Mouse (Mus musculus) midbrain, postnatal 0 days (tissue): ENCODE measurements around the gene Higd1b. TPM values are rescaled to one million over a fixed set of nuclear protein-coding genes. Genes with fewer than 3 reads are reported as not detected.

Experiments
- ATAC-seq: fragments of 200-750 bp; cut with Nextera tagmentation; 2 replicates; pipeline ENCODE4 v1.8.0; 2017; ENCODE audit warnings: moderate number of reproducible peaks, mild to moderate bottlenecking, moderate TSS enrichment, moderate library complexity; ENCODE audit not compliant: low FRiP score
- DNase-seq: peaks from one replicate; pipeline ENCODE4 v3.0.0-alpha.2; 2015; ENCODE audit warnings: low spot score
- H3K27ac ChIP-seq: fragments of 300-500 bp; sonication (generic); 2 replicates; pipeline ENCODE4 v1.5.1; 2014; ENCODE audit warnings: low read depth, mild to moderate bottlenecking, low read length, mixed read lengths
- H3K27me3 ChIP-seq: fragments of 300-500 bp; sonication (generic); 2 replicates; pipeline ENCODE4 v1.6.1; 2014; ENCODE audit warnings: low read length, control low read depth, mixed read lengths; ENCODE audit not compliant: insufficient read depth
- H3K36me3 ChIP-seq: fragments of 300-500 bp; sonication (generic); 2 replicates; pipeline ENCODE4 v1.6.1; 2014; ENCODE audit warnings: low read length, control low read depth, mixed read lengths; ENCODE audit not compliant: insufficient read depth
- H3K4me1 ChIP-seq: fragments of 300-500 bp; sonication (generic); 2 replicates; pipeline ENCODE4 v1.6.1; 2014; ENCODE audit warnings: mild to moderate bottlenecking, control low read depth, antibody characterized with exemption, low read length, mixed read lengths; ENCODE audit not compliant: insufficient read depth
- H3K4me2 ChIP-seq: fragments of 300-500 bp; sonication (generic); 2 replicates; pipeline ENCODE4 v1.6.1; 2014; ENCODE audit warnings: low read depth, mild to moderate bottlenecking, low read length, mixed read lengths; ENCODE audit not compliant: poor library complexity, severe bottlenecking
- H3K4me3 ChIP-seq: fragments of 300-500 bp; sonication (generic); 2 replicates; pipeline ENCODE4 v1.5.1; 2014; ENCODE audit warnings: low read depth, mild to moderate bottlenecking, low read length, moderate library complexity
- H3K9ac ChIP-seq: fragments of 300-500 bp; sonication (generic); replicated peaks from 2 replicates; pipeline ENCODE4 v1.6.1; 2014; ENCODE audit warnings: mild to moderate bottlenecking, low read length, moderate library complexity, mixed read lengths; ENCODE audit not compliant: poor library complexity, severe bottlenecking
- H3K9me3 ChIP-seq: fragments of 300-500 bp; sonication (generic); 2 replicates; pipeline ENCODE4 v1.6.1; 2016; ENCODE audit warnings: low read length, control low read depth
- CTCF ChIP-seq: IDR thresholded peaks from 2 replicates; pipeline ENCODE4 v1.5.1; 2016; ENCODE audit warnings: antibody characterized with exemption, mild to moderate bottlenecking
- WGBS: fragments of 180-500 bp; shearing (Covaris S2); extraction: QIAGEN DNeasy Blood & Tissue Kit; methylation state at CpG from one replicate; pipeline ENCODE4 v1.1.7; 2014; 5-methylcytosine and 5-hydroxymethylcytosine counted together
- polyA plus RNA-seq: library from polyadenylated mRNA; unstranded; fragments of >200 nt; fragmentation: Nextera tagmentation; extraction: Ambion mirVana; gene quantifications from 2 replicates; pipeline ENCODE4 v1.2.1, GENCODE M21; 2015
- total RNA-seq: library from RNA; depleted of rRNA; stranded (reverse); fragments of >200 nt; gene quantifications from 2 replicates; pipeline ENCODE4 v1.2.3, GENCODE M21; 2014

The Higd1b gene
- total and polyA plus RNA-seq, 2 experiments from 2014 or later: 12.3 to 13.1 TPM

GRCm38 (mm10) chr11:102810721-102811485 is 24.7 kb upstream of the Higd1b start:
- no peaks in the 10 kb centered on the region for H3K27me3 ChIP-seq
- TF ChIP-seq CTCF: no peak
- no peak overlapping the region for H3K4me3 ChIP-seq
- no peak overlapping the region for H3K27ac ChIP-seq
- H3K9me3 ChIP-seq: no peaks in the 10 kb centered on the region
- WGBS: 68% methylated on average over 4 of the region's 4 CpGs
- no peak overlapping the region for H3K9ac ChIP-seq
- H3K4me2 ChIP-seq: no peak overlapping the region
- no peaks in the 10 kb centered on the region for H3K36me3 ChIP-seq
- ATAC-seq: no peak
- no peak for DNase-seq
- H3K4me1 ChIP-seq: no peaks in the 10 kb centered on the region; the same call in 1 of the 2 replicates

- H3K36me3 ChIP-seq: no peaks in the 10 kb centered on the region
- no peak for ATAC-seq
- H3K27me3 ChIP-seq: no peaks in the 10 kb centered on the region
- H3K4me3 ChIP-seq: no peak overlapping the region
- no peak for TF ChIP-seq CTCF
- DNase-seq: no peak
- no peaks in the 10 kb centered on the region; the same call in 1 of the 2 replicates for H3K4me1 ChIP-seq
- no peak overlapping the region for H3K27ac ChIP-seq
- no peak overlapping the region for H3K4me2 ChIP-seq
- no peaks in the 10 kb centered on the region for H3K9me3 ChIP-seq
- no peak overlapping the region for H3K9ac ChIP-seq
Observed at GRCm38 (mm10) chr11:102814881-102815280, 20.8 kb upstream of the Higd1b start.

- peak; percentile 41; the same call in 1 of the 2 replicates for ATAC-seq
- Histone ChIP-seq H3K4me1 (no peaks in the 10 kb centered on the region; the same call in 1 of the 2 replicates), H3K4me3 (peak overlapping the region; percentile 82), H3K36me3 (no peaks in the 10 kb centered on the region), H3K27ac (peak overlapping the region; percentile 78), H3K9me3 (no peaks in the 10 kb centered on the region), H3K4me2 (peak overlapping the region; percentile 75), H3K27me3 (no peaks in the 10 kb centered on the region), H3K9ac (peak overlapping the region; percentile 74)
- WGBS: 1% methylated on average over 43 of the region's 92 CpGs
- DNase-seq: peak; percentile 14
- no peak for TF ChIP-seq CTCF
Observed at GRCm38 (mm10) chr11:102818121-102819020, 17.3 kb upstream of the Higd1b start.

GRCm38 (mm10) chr11:102819021-102819782 is 16.4 kb upstream of the Higd1b start, which contains the start of gene Gjc1:
Gjc1 (minus strand) TSS chr11:102819700.
- Histone ChIP-seq H3K27me3 (no peaks in the 10 kb centered on the region), H3K4me2 (peak within 1 kb of the TSS; percentile 75), H3K9me3 (no peaks in the 10 kb centered on the region), H3K9ac (peak within 1 kb of the TSS; percentile 74), H3K27ac (peak within 1 kb of the TSS; percentile 78), H3K4me3 (peak within 1 kb of the TSS; percentile 82), H3K36me3 (no peaks in the 10 kb centered on the region), H3K4me1 (no peaks in the 10 kb centered on the region; the same call in 1 of the 2 replicates)
- 1% methylated on average over 43 of the region's 97 CpGs for WGBS
- peak; percentile 66 for DNase-seq
- peak; percentile 74 for ATAC-seq
- TF ChIP-seq CTCF: peak; percentile 48

GRCm38 (mm10) chr11:102819783-102820385 is 15.8 kb upstream of the Higd1b start:
- H3K36me3 ChIP-seq: no peaks in the 10 kb centered on the region
- peak overlapping the region; percentile 78 for H3K27ac ChIP-seq
- H3K4me1 ChIP-seq: no peaks in the 10 kb centered on the region; the same call in 1 of the 2 replicates
- WGBS: 7% methylated on average over 14 of the region's 14 CpGs
- no peaks in the 10 kb centered on the region for H3K9me3 ChIP-seq
- H3K9ac ChIP-seq: peak overlapping the region; percentile 74
- TF ChIP-seq CTCF: no peak
- H3K27me3 ChIP-seq: no peaks in the 10 kb centered on the region
- H3K4me3 ChIP-seq: peak overlapping the region; percentile 82
- DNase-seq: no peak
- peak overlapping the region; percentile 75 for H3K4me2 ChIP-seq
- no peak for ATAC-seq
